Mouse (Mus musculus) bone marrow macrophage, adult 2 months (primary cell): ENCODE results near the gene AI593442.

Source experiments
- CTCF ChIP-seq: IDR thresholded peaks from 2 replicates; pipeline ENCODE4 v1.5.1; 2012; ENCODE audit warnings: low read depth, mild to moderate bottlenecking, low read length, moderate library complexity
- POLR2A ChIP-seq: IDR thresholded peaks from 2 replicates; pipeline ENCODE4 v1.6.1; 2012; ENCODE audit warnings: mild to moderate bottlenecking, low read depth, low read length, borderline replicate concordance

- TF ChIP-seq CTCF (no peak), POLR2A (no peak)
Observed at GRCm38 (mm10) chr9:52719562-52719961, 40.0 kb upstream of the AI593442 start.
